Mouse (Mus musculus): ENCODE measurements around the gene Gm5089. TPM values are rescaled to one million over a fixed set of nuclear protein-coding genes. Genes with fewer than 3 reads are reported as not detected.

Gm5089 gene
- polyA plus RNA-seq, 1 experiment from 2014 or later, result 0.75 TPM

GRCm38 (mm10) chr14:122393119-122393518, 57.8 kb downstream of the Gm5089 start:
- Histone ChIP-seq H3K27ac (replicated peaks; ENCODE audit: low read depth, low read length) (no peak overlapping the region), H3K4me2 (ENCODE audit: low read length) (no peak overlapping the region), H3K4me3 (replicated peaks; ENCODE audit: low read depth, low read length) (no peak overlapping the region), H3K9ac (replicated peaks; ENCODE audit: low read length) (no peak overlapping the region), H3K27me3 (ENCODE audit: control insufficient read depth, insufficient read depth, low read length) (peaks cover 47% of the 10 kb centered on the region), H3K4me1 (ENCODE audit: control insufficient read depth, insufficient read depth, low read length) (no peaks in the 10 kb centered on the region), H3K36me3 (ENCODE audit: control insufficient read depth, insufficient read depth, low read length) (no peaks in the 10 kb centered on the region), H3K9me3 (ENCODE audit: control insufficient read depth, low read length) (no peaks in the 10 kb centered on the region)
- no peak for DNase-seq
- 83% methylated on average over 1 of the region's 1 CpGs for WGBS
- ATAC-seq (ENCODE audit: low FRiP score, low TSS enrichment), result no peak

- no peak for DNase-seq
Measured at GRCm38 (mm10) chr14:122390935-122391334, 60.0 kb downstream of the Gm5089 start.

GRCm38 (mm10) chr14:122389684-122390370, 61.1 kb downstream of the Gm5089 start:
- H3K4me1 ChIP-seq (ENCODE audit: control insufficient read depth, insufficient read depth, low read length), result no peaks in the 10 kb centered on the region
- no peak overlapping the region for H3K9ac ChIP-seq (replicated peaks; ENCODE audit: low read length)
- H3K27me3 ChIP-seq (ENCODE audit: control insufficient read depth, insufficient read depth, low read length), result peaks cover 64% of the 10 kb centered on the region
- no peak overlapping the region for H3K4me2 ChIP-seq (ENCODE audit: low read length)
- DNase-seq (no peak), ATAC-seq (ENCODE audit: low FRiP score, low TSS enrichment) (no peak)
- H3K27ac ChIP-seq (replicated peaks; ENCODE audit: low read depth, low read length), result no peak overlapping the region
- WGBS, result 83% methylated on average over 13 of the region's 13 CpGs
- H3K36me3 ChIP-seq (ENCODE audit: control insufficient read depth, insufficient read depth, low read length), result no peaks in the 10 kb centered on the region
- no peak overlapping the region for H3K4me3 ChIP-seq (replicated peaks; ENCODE audit: low read depth, low read length)
- H3K9me3 ChIP-seq (ENCODE audit: control insufficient read depth, low read length), result no peaks in the 10 kb centered on the region

More at GRCm38 (mm10) chr14:122390935-122391334, 60.0 kb downstream of the Gm5089 start:
- H3K9me3 ChIP-seq (ENCODE audit: control insufficient read depth, low read length), result no peaks in the 10 kb centered on the region
- 75% methylated on average over 4 of the region's 4 CpGs for WGBS
- no peak overlapping the region for H3K9ac ChIP-seq (replicated peaks; ENCODE audit: low read length)
- H3K36me3 ChIP-seq (ENCODE audit: control insufficient read depth, insufficient read depth, low read length), result no peaks in the 10 kb centered on the region
- H3K27ac ChIP-seq (replicated peaks; ENCODE audit: low read depth, low read length), result no peak overlapping the region
- no peak for ATAC-seq (ENCODE audit: low FRiP score, low TSS enrichment)
- no peak overlapping the region for H3K4me3 ChIP-seq (replicated peaks; ENCODE audit: low read depth, low read length)
- H3K4me1 ChIP-seq (ENCODE audit: control insufficient read depth, insufficient read depth, low read length), result no peaks in the 10 kb centered on the region
- H3K4me2 ChIP-seq (ENCODE audit: low read length), result no peak overlapping the region
- peaks cover 55% of the 10 kb centered on the region for H3K27me3 ChIP-seq (ENCODE audit: control insufficient read depth, insufficient read depth, low read length)

GRCm38 (mm10) chr14:122388431-122389031, 62.4 kb downstream of the Gm5089 start:
- Histone ChIP-seq H3K27me3 (ENCODE audit: control insufficient read depth, insufficient read depth, low read length) (peaks cover 65% of the 10 kb centered on the region), H3K4me3 (replicated peaks; ENCODE audit: low read depth, low read length) (no peak overlapping the region), H3K4me2 (ENCODE audit: low read length) (no peak overlapping the region), H3K36me3 (ENCODE audit: control insufficient read depth, insufficient read depth, low read length) (no peaks in the 10 kb centered on the region), H3K9ac (replicated peaks; ENCODE audit: low read length) (no peak overlapping the region), H3K9me3 (ENCODE audit: control insufficient read depth, low read length) (no peaks in the 10 kb centered on the region), H3K4me1 (ENCODE audit: control insufficient read depth, insufficient read depth, low read length) (no peaks in the 10 kb centered on the region), H3K27ac (replicated peaks; ENCODE audit: low read depth, low read length) (no peak overlapping the region)
- ATAC-seq (ENCODE audit: low FRiP score, low TSS enrichment) (no peak), DNase-seq (no peak)
- 57% methylated on average over 19 of the region's 19 CpGs for WGBS

- WGBS, result 81% methylated on average over 5 of the region's 5 CpGs
- H3K4me2 ChIP-seq (ENCODE audit: low read length), result no peak overlapping the region
- ATAC-seq (ENCODE audit: low FRiP score, low TSS enrichment) (no peak), DNase-seq (no peak)
- H3K27me3 ChIP-seq (ENCODE audit: control insufficient read depth, insufficient read depth, low read length), result peaks cover 65% of the 10 kb centered on the region
- H3K27ac ChIP-seq (replicated peaks; ENCODE audit: low read depth, low read length), result no peak overlapping the region
- no peaks in the 10 kb centered on the region for H3K36me3 ChIP-seq (ENCODE audit: control insufficient read depth, insufficient read depth, low read length)
- H3K4me1 ChIP-seq (ENCODE audit: control insufficient read depth, insufficient read depth, low read length), result no peaks in the 10 kb centered on the region
- no peak overlapping the region for H3K4me3 ChIP-seq (replicated peaks; ENCODE audit: low read depth, low read length)
- no peaks in the 10 kb centered on the region for H3K9me3 ChIP-seq (ENCODE audit: control insufficient read depth, low read length)
- no peak overlapping the region for H3K9ac ChIP-seq (replicated peaks; ENCODE audit: low read length)
Measured at GRCm38 (mm10) chr14:122387781-122388180, 63.1 kb downstream of the Gm5089 start.

- Histone ChIP-seq H3K9me3 (ENCODE audit: control insufficient read depth, low read length) (no peaks in the 10 kb centered on the region), H3K4me1 (ENCODE audit: control insufficient read depth, insufficient read depth, low read length) (no peaks in the 10 kb centered on the region), H3K36me3 (ENCODE audit: control insufficient read depth, insufficient read depth, low read length) (no peaks in the 10 kb centered on the region), H3K27me3 (ENCODE audit: control insufficient read depth, insufficient read depth, low read length) (peaks cover 61% of the 10 kb centered on the region), H3K4me3 (replicated peaks; ENCODE audit: low read depth, low read length) (no peak overlapping the region), H3K27ac (replicated peaks; ENCODE audit: low read depth, low read length) (no peak overlapping the region), H3K9ac (replicated peaks; ENCODE audit: low read length) (no peak overlapping the region), H3K4me2 (ENCODE audit: low read length) (no peak overlapping the region)
- DNase-seq, result no peak
- no peak for ATAC-seq (ENCODE audit: low FRiP score, low TSS enrichment)
- WGBS, result 84% methylated on average over 17 of the region's 17 CpGs
Measured at GRCm38 (mm10) chr14:122386281-122387130, 64.4 kb downstream of the Gm5089 start.

- Histone ChIP-seq H3K9me3 (ENCODE audit: control insufficient read depth, low read length) (no peaks in the 10 kb centered on the region), H3K4me1 (ENCODE audit: control insufficient read depth, insufficient read depth, low read length) (no peaks in the 10 kb centered on the region), H3K27ac (replicated peaks; ENCODE audit: low read depth, low read length) (no peak overlapping the region), H3K27me3 (ENCODE audit: control insufficient read depth, insufficient read depth, low read length) (peaks cover 66% of the 10 kb centered on the region), H3K9ac (replicated peaks; ENCODE audit: low read length) (no peak overlapping the region), H3K4me2 (ENCODE audit: low read length) (no peak overlapping the region), H3K4me3 (replicated peaks; ENCODE audit: low read depth, low read length) (no peak overlapping the region), H3K36me3 (ENCODE audit: control insufficient read depth, insufficient read depth, low read length) (no peaks in the 10 kb centered on the region)
- DNase-seq, result no peak
- ATAC-seq (ENCODE audit: low FRiP score, low TSS enrichment), result no peak
- WGBS, result 99% methylated on average over 5 of the region's 5 CpGs
Measured at GRCm38 (mm10) chr14:122385758-122386157, 65.2 kb downstream of the Gm5089 start.

- Histone ChIP-seq H3K27ac (replicated peaks; ENCODE audit: low read depth, low read length) (no peak overlapping the region), H3K36me3 (ENCODE audit: control insufficient read depth, insufficient read depth, low read length) (no peaks in the 10 kb centered on the region), H3K4me1 (ENCODE audit: control insufficient read depth, insufficient read depth, low read length) (no peaks in the 10 kb centered on the region), H3K4me3 (replicated peaks; ENCODE audit: low read depth, low read length) (no peak overlapping the region), H3K9me3 (ENCODE audit: control insufficient read depth, low read length) (no peaks in the 10 kb centered on the region), H3K9ac (replicated peaks; ENCODE audit: low read length) (no peak overlapping the region), H3K4me2 (ENCODE audit: low read length) (peak overlapping the region; percentile 7), H3K27me3 (ENCODE audit: control insufficient read depth, insufficient read depth, low read length) (peaks cover 67% of the 10 kb centered on the region)
- 75% methylated on average over 3 of the region's 3 CpGs for WGBS
- no peak for DNase-seq
- no peak for ATAC-seq (ENCODE audit: low FRiP score, low TSS enrichment)
Measured at GRCm38 (mm10) chr14:122385238-122385534, 65.7 kb downstream of the Gm5089 start.

All from midbrain, embryonic 14.5 days (tissue).